Mouse (Mus musculus) left cerebral cortex, adult 18-20 months (tissue): Measurements from ENCODE around the gene Nt5c3b. TPM values are rescaled to one million over a fixed set of nuclear protein-coding genes. Genes with fewer than 3 reads are reported as not detected.
A peak's percentile ranks its signal among the peaks of the same experiment; 100 is the strongest.

Experiments
- DNase-seq, 2 experiments: peaks; one replicate each; pipeline ENCODE4 v3.0.0; 2021 to 2022; ENCODE audit warnings: low spot score in 2 of 2, mixed read lengths in 1 of 2
- total RNA-seq, 2 experiments: library from RNA; stranded (reverse); gene quantifications; 2 replicates each; pipeline ENCODE4 v1.2.3; 2021

Nt5c3b gene
- total RNA-seq, 2 experiments from 2014 or later = 47.2 to 53.8 TPM

GRCm38 (mm10) chr11:100402240-100402639, 39.4 kb downstream of the Nt5c3b start:
- DNase-seq = no peak

GRCm38 (mm10) chr11:100400842-100401241, 40.8 kb downstream of the Nt5c3b start:
- DNase-seq = no peak

- no peak for DNase-seq
These were observed 41.7 kb downstream of the Nt5c3b start for GRCm38 (mm10) chr11:100399727-100400538.

GRCm38 (mm10) chr11:100399320-100399719, 42.3 kb downstream of the Nt5c3b start:
- DNase-seq = no peak

GRCm38 (mm10) chr11:100398517-100398916, 43.1 kb downstream of the Nt5c3b start:
- no peak for DNase-seq

GRCm38 (mm10) chr11:100397600-100398389, 43.8 kb downstream of the Nt5c3b start, which contains the start of gene Jup:
Jup (minus strand) TSS chr11:100397763.
- DNase-seq = peak; percentile 99

- DNase-seq = no peak
These were observed 44.6 kb downstream of the Nt5c3b start for GRCm38 (mm10) chr11:100396886-100397599.

GRCm38 (mm10) chr11:100395861-100396631, 45.6 kb downstream of the Nt5c3b start:
- peak in 1 of 2 experiments; percentile 47 for DNase-seq

- no peak for DNase-seq
These were observed 46.4 kb downstream of the Nt5c3b start for GRCm38 (mm10) chr11:100395200-100395599.

GRCm38 (mm10) chr11:100394353-100395074, 47.1 kb downstream of the Nt5c3b start:
- no peak for DNase-seq

- peak in 1 of 2 experiments; percentile 31 for DNase-seq
These were observed 47.9 kb downstream of the Nt5c3b start for GRCm38 (mm10) chr11:100393733-100394132.

GRCm38 (mm10) chr11:100392958-100393357, 48.6 kb downstream of the Nt5c3b start:
- no peak for DNase-seq

GRCm38 (mm10) chr11:100391884-100392345, 49.7 kb downstream of the Nt5c3b start:
- DNase-seq = no peak

GRCm38 (mm10) chr11:100391081-100391883, 50.3 kb downstream of the Nt5c3b start:
- DNase-seq = no peak

- no peak for DNase-seq
These were observed 51.6 kb downstream of the Nt5c3b start for GRCm38 (mm10) chr11:100389931-100390445.

- no peak for DNase-seq
These were observed 53.0 kb downstream of the Nt5c3b start for GRCm38 (mm10) chr11:100388588-100388987.

GRCm38 (mm10) chr11:100387589-100388375, 53.8 kb downstream of the Nt5c3b start:
- DNase-seq = no peak

- DNase-seq = no peak
These were observed 54.5 kb downstream of the Nt5c3b start for GRCm38 (mm10) chr11:100387111-100387510.
